Mouse (Mus musculus): ENCODE results near the gene Rcc1l. TPM values are rescaled to one million over a fixed set of nuclear protein-coding genes. Genes with fewer than 3 reads are reported as not detected.

Rcc1l gene
- total and polyA plus RNA-seq, 3 experiments: 20.8 to 32.3 (median 25.2) TPM

DNA sequence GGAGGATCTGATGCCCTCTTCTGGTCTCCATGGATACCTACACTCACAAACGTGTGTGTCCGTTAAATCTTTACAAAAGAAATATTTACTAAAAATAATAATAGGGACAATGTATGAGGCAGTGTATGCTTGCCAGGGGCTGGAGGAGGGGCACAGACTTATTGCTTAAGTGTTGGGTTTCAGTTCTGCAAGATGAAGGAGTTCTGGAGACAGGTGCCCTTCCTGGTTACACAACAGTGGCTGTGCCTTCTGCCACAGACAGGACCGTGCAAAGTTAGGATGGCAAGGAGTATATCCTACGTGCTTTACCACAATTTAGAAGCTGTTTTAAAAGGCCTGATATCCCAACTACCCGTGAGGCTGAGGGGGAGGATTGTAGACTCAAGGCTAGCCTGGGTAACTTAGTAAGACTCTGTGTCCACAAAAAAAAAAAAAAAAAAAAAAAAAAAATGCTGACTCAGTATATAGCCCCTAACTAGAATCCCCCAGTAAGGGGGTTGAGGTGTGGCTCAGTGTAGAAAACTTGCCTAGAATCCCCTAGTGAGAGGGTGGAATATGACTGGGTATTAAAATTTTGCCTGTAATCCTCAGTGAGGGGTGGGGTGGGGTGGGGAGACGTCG lies 60.8 kb downstream of the Rcc1l start:
- DNase-seq: no peak

DNA sequence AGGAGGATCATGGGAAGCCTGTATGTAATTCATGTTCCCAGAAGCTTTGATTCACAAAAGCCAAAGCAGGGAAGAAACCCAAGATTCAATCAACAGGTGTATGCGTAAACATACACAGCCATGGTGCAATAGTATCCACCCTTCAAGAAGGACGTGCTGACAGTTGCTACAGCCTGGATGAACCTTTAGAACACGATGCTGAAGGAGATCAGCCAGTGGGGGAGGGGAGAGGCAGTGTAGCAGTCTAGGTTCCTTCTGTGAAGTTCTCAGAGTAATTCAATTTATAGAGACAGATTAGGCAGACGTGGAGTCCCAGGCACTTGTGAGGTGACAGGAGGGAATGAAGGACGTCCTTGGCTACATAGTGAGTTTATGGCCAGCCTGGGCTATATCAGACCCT lies 61.6 kb downstream of the Rcc1l start:
- no peak for DNase-seq

DNA sequence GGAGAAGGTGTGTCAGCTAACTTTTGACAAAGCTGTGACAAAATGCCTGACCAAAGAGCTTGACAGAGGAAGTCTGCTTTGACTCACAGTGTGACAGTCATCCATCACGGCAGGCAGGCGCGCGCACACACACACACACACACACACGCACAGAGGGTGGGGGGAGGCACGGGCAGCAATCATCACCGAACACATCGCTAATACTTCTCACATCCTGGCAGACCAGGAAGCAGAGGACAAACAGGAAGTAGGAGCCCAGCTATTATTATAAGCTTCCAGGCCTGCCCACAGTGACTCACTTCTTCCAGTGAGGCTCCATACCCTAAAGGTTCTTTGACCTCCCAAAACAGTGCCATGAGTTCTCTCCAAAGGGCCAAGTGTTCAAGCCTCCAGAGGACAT lies 70.7 kb downstream of the Rcc1l start:
- DNase-seq: no peak

DNA sequence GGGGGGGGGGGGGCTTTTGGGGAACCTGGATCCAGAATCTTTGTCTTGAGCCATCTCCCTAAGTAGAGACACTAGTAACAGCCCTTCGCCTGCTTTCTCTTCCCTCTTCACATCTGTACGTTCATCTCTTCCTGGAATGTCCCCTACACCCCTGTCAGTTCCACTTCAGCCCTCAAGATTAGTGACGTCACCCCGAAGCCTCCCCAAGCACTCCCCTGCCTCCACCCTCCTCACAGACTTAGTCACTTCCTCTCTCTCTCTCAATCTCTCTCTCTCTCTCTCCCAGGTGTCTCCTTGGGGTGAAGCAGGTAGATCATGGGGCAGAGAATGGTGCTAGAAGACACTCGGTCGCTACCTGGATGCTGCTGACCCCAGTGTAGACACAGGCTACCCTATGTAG lies 73.9 kb downstream of the Rcc1l start:
- no peak for DNase-seq

DNA sequence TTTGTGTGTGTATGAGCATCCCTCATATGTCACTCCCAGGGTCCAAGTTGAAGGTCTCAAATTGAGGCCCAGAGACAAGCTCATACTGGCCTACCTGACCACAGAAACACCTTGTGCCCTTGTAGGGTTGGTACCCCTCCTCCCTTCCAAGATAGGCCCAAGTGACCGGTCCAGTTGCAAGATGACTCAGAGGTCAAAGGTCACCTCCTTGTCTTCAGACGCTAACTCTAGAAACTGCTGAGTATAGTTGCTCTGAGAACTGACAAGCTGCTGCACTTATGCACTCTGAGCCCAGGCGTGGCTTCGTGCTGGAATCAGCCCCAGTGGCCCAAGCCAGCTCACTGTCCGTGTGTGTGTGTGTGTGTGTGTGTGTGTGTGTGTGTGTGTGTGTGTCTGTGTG lies 74.7 kb downstream of the Rcc1l start:
- peak; percentile 25 for DNase-seq

DNA sequence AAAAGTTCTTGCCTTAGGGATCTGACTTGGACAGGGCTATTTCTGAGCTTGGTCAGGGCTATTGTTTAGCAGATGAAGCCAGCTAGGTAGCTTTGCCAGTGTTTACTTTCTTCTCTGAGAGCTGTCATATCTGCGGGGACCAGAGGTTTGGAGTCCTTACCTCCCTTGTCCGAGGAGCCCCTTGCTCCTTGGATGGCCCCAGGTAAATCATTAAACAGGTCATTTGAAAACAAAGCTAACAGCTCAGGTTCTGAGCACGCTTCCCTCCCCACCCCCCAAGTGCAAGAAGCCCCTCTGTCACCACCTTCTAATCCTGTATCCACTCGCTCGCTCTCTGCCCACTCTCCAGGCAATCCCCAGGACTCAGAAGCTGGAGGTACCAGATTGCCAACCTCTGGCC lies 75.3 kb downstream of the Rcc1l start:
- no peak for DNase-seq

DNA sequence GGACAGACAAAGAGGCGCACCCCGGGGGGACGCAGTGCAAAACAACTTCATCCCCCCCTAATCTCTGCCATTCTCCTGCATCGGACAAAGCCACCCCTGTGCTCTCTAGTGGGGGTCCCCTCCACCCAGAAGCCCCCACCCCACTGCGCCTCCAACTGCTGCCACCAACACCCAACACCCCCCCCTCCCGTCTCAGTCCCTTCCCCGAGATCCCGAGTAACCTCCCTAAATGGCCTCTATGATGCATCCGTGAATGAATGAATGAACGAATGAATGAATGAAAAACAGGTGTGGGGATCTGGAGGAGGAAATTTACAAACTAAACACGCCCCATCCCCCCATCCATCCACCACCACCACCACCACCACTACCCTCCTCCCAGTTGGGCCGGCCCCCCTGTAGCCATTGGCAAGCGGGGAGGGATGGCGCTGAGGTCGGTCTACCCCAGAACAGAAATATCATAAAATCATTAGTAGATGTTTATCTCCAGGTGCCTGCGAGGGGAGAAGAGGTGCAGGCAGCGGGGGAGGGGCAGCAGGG lies 76.3 kb downstream of the Rcc1l start:
- DNase-seq: no peak

DNA sequence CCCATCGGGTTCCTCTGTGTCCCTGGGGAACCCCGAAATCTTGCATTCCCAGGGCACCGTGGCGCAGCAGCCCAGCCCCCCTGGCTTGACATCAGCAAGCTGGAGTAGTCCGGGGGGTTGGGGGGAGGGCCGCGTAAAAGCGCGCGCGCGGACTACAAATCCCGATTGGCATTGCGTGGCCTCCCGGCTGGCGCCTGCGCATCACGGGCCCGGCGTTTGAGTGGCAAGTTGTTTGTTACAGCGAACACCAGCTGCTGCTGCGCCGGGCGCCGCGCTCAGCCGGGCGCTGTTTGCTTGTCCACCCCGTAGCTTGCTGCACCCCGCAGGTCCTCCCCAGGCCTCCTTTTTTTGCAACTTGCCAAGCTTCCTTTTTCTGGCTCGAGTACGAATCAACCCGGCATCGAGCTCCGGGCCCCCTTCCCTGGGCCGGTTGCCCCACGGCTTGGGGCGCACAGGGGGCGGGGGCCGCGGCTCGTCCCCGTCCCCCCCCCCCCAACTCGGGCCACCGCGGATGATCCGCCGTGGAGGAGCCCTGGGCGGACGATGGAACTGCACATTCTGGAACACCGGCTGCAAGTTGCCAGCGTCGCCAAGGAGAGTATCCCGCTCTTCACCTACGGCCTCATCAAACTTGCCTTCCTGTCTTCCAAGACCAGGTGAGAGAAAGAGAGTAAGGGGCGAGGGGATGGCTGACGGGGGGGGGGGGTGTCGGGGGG lies 76.9 kb downstream of the Rcc1l start, which contains the start of gene Castor2:
Castor2 (plus strand) TSS at position 216 of the 716 bp plus-strand sequence.
- peak; percentile 97 for DNase-seq

DNA sequence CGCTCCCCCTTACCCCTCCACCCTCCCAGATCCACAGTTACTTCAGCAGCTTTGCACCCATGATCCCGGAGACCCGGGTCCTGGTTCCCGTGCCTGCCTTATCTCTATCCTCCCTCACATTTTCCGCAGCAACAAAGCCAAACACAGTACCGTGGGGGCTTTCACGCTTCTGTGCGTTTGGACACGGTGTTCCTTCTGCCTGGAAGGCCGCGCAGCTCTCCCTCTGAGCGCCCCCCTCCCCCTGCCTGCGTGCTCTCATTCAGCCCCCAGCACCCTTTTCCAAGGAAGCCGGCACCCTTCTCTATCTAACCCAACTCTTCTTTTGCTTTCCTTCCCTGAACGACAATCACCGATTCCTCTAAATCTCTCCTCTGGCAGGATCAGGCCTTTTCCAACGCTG lies 77.6 kb downstream of the Rcc1l start:
- no peak for DNase-seq

DNA sequence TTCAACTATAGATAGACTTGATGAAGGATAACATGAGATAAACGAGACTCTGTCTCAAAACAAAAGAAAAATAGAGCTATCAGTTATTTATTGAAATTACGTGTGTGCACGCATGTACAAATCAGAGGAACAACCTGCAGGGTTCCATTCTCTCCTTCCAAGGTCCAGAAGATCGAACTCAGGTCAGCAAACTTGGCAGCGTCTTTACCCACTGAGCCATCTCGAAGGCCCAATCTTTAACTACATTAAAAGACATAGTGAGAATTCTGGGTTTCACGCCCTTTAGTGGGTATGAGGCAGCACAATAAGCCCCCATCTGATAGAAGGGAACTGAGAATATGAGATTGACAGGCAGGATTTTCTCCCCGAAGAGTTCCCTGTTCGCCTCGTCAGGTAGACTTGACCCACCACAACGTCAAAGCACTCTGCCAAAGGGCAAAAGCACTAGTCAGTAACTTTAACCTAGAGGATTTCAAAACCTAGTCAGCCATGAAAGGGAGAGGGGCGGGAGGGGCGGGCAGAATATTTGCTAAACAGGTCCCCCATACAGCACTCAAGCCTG lies 78.2 kb downstream of the Rcc1l start:
- no peak for DNase-seq

Other genes with a start within 250 kb of the Rcc1l start
- 10 to 100 TPM; 11.4 to 15.5 TPM for gene Castor2, start 77.1 kb downstream of the Rcc1l start, total RNA-seq (2021)
- gene Castor2, start 77.1 kb downstream of the Rcc1l start, polyA plus RNA-seq (2012; rRNA removed): 6.0 and 6.5 TPM in 2 replicates
- 10 to 100 TPM in 1 of 2 experiments, 1 to 10 TPM in 1; 8.8 to 10.7 TPM for gene Gtf2ird2, start 7.2 kb upstream of the Rcc1l start, total RNA-seq (2021)
- 5.2 and 5.3 TPM in 2 replicates for gene Gtf2ird2, start 7.2 kb upstream of the Rcc1l start, polyA plus RNA-seq (2012; rRNA removed)
- 1 to 10 TPM; 8.9 to 9.2 TPM for gene Ncf1, start 52.9 kb upstream of the Rcc1l start, total RNA-seq (2021)
- 15.7 and 16.9 TPM in 2 replicates for gene Ncf1, start 52.9 kb upstream of the Rcc1l start, polyA plus RNA-seq (2012; rRNA removed)
- 100 to 1,000 TPM; 239 to 244 TPM for gene Gtf2i, start 138.0 kb upstream of the Rcc1l start, total RNA-seq (2021)
- gene Gtf2i, start 138.0 kb upstream of the Rcc1l start, polyA plus RNA-seq (2012; rRNA removed): 104 and 110 TPM in 2 replicates

Data from adrenal gland, adult 2 months (tissue).